Mouse (Mus musculus): Measurements from ENCODE around the gene Ctsc. TPM values are rescaled to one million over a fixed set of nuclear protein-coding genes. Genes with fewer than 3 reads are reported as not detected.

The Ctsc gene
- polyA plus RNA-seq, 1 experiment: 34.9 TPM

Other genes starting within 250 kb of the Ctsc start
- gene Rab38, start 152.2 kb downstream of the Ctsc start, polyA plus RNA-seq (2012; rRNA removed): 3.3 and 3.9 TPM in 2 replicates